Mouse (Mus musculus): ENCODE results near the gene Zfp691.

Gene Zfp691

DNA sequence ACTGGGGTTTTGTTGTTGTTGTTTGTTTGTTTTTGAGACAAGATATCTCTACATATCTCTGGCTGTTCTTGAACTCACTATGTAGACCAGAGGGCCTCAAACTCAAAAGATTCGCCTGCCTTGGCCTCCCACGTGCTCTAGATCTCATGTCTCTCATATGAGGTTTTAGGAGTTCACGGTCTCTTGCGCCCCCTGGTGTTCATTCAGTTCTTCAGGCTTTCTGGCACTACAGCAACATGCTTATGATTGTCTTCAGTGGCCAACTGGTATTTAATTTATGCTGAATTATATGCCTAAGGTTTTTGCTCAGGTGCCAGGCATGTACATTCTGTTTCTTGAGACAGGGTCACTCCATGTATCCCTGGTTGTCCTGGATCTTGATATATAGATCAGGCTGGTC, 6.3 kb downstream of the Zfp691 start:
- DNase-seq (ENCODE audit: low read depth, low spot score) = peak; percentile 84

DNA sequence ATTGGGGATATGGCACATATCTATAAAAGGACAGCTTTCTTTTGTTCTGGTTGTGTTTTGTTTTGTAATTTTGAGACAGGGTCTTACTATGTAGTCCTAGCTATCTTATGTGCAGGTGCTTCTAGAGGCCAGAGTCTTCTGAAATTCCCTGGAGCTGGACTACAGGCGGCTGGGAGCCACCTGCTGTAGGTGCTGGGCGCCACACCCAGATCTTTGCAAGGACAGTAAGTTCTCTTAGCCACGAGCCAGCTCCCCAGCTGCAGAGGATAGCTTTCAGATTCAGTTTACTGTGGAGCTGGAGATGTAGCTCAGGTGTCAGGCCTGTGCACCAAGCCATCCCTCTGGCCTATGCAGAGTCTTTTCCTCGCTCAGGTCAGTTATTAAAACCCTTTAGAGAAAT, 6.9 kb downstream of the Zfp691 start:
- no peak for DNase-seq (ENCODE audit: low read depth, low spot score)

DNA sequence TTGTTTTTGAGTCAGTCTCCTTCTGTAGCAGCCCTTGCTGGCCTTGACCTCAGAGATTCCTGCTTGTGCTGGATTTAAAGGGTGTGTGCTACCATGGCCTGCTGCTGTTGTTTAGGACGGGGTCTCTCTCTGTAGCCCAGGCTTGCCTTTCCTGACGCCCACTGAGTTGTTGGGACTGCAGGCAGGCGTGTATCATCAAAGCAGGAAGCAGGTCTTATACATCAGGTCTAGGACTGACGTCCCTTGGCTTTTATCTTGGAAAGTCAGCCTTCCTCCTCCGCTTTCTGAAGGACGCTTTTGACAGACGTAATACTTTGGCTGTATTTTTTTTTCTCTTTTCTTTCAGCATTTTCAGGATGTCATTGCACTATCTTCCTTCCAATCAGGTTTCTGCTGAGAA, 8.1 kb downstream of the Zfp691 start:
- no peak for DNase-seq (ENCODE audit: low read depth, low spot score)

DNA sequence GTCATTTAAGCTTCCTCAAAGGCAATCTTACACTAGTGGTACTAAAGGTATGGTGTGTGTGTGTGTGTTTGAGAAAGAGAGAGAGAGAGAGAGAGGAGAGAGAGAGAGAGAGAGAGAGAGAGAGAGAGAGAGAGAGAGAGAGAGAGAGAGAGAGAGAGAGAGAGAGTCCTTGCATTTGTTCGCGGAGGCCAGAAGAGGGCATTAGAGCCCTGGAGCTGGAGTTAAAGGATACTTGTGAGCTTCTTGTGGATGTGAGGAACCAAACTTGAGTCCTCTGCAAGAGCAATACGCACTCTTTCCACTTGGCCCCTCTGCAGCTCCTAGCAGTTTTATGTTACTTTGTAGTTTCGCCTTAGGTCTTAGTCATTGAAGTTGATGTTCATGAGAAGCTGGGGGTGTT, 11.0 kb downstream of the Zfp691 start:
- no peak for DNase-seq (ENCODE audit: low read depth, low spot score)

DNA sequence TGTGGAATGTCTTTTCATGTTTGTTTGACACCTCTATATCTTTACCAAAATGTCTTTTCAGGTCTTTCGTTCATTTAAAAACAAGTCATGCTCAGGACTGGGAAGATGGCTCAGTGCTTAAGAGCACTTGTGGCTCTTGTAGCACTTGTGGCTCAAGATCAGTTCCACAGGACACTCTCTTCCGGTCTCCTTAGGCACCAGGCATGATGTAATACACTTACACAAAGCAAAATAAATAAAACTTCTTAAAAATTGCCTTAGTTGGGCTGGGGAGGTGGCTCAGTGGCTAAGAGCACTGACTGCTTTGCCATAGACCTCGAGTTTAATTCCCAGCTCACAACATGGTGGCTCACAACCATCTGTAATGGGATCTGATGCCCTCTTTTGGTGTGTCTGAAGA, 12.6 kb downstream of the Zfp691 start:
- no peak for DNase-seq (ENCODE audit: low read depth, low spot score)

DNA sequence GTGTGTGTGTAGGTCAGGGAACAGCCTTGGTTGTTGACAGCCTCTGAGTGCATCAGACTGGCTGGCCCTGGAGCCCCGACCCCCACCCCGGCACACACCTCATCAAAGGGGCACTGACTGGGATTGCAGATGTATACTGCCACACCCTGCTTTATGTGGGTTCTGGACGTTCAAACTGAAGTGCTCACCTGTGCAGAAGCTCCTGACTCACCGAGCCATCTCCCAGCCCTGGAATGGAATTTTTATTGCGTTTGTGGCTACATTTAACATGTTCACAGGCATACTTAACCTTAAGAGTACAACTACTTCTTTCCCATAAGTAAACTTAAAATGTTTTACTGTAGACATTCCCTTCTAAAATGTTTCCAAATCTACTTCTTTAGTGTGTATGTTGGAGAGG, 16.1 kb downstream of the Zfp691 start:
- DNase-seq (ENCODE audit: low read depth, low spot score) = no peak

DNA sequence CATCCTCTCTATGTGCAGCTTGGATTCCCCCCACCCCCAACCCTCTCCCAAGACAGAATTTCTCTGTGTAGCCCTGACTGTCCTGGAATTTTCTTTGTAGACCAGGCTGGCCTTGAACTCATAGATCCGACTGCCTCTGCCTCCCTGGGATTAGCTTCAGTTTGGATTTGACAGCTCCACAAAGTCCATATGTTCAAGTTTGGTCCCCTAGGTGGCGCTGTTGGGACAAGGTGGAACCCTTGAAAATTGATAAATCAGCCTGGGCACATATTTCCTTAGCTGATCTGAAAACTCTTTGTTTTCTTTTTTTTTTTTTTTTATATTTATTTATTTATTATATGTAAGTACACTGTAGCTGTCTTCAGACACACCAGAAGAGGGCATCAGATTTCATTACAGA, 16.8 kb downstream of the Zfp691 start:
- DNase-seq (ENCODE audit: low read depth, low spot score) = peak; percentile 64

DNA sequence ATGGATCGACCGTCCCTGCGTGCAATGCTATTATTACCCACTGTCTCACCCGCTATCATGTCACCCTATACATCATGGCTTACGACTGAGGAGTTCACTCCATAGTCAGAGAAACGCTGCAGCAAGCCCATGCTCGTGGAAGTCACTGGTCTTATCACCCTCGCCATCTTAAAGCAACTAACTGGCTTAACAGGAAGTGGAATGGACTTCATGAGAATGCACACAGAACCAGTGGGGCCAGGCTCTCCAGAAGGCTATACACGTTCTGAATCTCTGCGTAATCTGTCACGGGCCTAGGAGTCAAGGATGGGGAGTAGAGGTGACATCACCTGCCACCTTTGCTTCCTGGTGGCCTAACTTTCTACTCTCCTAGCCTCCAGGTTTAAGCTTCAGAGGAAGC, 25.3 kb downstream of the Zfp691 start:
- no peak for DNase-seq (ENCODE audit: low read depth, low spot score)

DNA sequence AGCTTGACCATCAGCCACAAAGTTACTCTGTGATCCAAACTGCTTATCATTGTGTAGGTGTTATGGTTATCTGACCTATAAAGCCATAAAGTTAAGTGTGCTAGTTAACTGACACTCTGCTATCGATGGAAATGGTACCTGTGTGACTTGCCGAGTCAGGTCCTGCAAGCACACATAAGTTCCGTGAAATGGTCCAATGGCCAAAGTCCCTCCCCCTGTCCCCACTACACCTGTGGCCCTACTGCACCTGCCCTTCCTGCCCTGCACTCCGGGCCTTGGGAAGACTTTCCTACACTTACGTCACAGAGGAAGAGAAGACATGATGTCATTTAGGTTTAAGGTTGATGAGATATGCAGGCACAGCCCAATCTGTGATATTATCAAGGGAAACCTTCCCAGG, 26.6 kb downstream of the Zfp691 start:
- DNase-seq (ENCODE audit: low read depth, low spot score) = no peak

DNA sequence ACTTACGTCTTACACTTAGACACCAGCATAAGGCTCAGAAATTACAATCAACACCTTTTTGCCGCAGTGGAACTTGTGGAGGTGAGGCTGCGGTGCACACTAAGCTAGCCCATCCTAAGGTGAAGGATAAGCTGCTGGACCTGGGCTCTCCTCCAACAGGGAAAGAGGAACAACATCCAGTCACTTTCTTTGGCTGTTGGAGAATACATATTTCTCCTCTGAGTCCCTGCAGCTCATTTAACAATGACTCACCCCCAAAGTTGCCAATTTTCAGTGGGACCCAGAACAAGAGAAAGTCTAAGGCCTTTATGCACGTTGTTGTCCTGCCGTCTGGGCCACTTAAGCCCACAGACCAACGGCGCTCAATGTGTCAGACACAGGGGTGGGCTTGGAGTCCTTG, 27.2 kb downstream of the Zfp691 start:
- no peak for DNase-seq (ENCODE audit: low read depth, low spot score)

DNA sequence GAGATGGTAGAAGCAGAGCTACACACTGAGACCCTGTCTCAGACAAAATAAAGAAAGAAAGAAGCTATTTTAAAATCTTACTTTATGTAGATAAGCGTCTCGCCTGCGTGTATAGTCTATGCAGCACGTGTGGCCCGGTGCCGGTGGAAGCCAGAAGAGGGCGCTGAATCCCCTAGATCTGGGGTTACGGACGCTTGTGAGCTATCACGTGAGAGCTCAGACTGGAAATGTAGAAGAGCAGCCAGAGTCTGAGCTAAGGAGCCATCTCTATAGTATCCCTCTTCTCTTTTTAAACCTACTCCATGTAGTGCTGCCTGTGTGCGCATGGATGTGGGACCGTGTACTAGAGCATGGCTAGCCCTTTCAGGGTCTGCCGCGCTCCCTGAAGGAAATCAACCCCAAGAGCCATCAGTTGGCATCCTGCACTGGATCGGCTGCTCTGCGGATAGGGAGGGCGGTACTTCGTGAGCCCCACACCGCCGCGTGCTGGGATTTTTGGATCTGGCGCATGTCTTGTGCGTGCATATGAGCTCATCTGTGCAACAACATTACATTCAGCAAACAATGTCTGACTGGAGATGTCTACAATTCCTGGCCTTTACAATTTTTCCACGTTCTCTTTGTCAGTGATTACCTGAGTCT, 31.6 kb downstream of the Zfp691 start:
- peak; percentile 79 for DNase-seq (ENCODE audit: low read depth, low spot score)

DNA sequence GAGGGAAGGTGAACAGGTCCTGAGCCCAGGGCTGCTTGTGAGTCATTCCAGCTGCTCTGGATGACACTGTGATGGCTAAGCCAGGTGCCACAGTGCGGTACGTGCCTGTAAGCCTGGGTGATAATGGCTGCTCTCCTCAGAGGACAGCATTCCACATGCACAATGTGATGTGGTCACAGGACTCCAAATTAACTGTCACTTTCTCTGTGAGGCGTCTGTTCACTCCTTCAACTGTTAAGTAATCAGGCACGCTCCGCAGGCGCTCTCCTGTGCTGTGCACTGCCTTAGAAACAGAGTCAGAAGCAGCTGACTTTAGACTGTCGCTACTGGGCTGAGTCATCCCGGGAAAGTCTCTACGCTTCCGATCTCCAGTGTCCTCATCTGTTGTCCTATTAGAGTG, 32.8 kb downstream of the Zfp691 start:
- peak; percentile 23 for DNase-seq (ENCODE audit: low read depth, low spot score)

DNA sequence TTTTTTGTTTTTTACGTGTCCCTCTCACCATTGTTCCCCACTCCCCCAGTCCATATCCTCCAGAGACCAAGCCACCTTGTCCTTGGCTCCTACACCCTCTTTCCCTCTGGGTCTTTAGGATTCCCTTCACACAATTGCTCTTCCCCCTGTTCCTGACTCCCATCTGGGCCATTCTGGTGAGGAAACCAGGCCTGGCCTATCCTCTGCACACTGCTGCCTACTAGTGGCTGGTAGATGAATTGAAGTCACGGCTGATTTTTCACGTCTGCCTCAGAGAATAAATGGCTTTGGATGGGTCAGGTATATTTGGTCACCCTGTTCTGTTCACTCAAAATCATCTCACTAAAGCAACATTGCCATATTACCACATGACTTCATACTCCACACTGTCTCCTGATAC, 33.9 kb downstream of the Zfp691 start:
- DNase-seq (ENCODE audit: low read depth, low spot score) = peak; percentile 69

DNA sequence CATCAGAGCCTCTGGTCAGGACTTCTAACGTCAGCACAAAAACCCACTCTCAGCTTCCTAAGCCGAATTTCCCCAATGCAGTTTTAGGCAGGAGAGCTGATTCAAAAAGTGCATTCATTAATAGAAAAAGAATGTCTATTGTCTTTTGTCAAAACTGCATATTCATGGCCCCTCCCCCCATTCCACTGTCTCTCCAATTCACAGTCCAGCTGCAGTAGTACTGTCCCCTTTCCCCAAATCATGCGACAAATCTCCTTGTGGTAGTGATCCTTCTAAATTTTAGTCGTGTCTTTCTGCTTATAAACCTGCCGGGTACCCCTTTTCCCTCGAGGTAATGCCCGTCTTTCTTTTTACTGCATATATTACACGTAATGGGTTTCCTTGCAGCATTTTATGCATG, 35.2 kb downstream of the Zfp691 start:
- DNase-seq (ENCODE audit: low read depth, low spot score) = no peak

DNA sequence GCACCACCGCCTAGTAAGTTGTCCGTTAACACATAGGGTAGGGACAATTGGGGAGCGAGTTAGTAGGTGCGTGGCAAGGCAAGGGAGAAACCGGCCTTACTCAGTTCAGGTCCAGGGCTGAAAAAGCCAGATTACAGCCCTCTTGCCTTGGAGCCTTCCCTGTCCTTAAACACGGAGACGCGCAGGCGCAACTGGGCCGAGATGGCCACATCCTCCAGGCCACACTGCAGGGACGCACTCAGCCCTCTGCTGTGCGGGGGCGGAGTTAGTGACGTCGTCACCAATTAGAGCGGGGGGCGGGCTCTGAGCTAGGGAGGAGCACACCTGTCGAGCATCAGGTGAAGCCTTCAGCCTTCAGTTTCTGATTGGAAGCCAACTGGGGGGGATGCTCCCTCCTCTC, 35.8 kb downstream of the Zfp691 start:
- peak; percentile 72 for DNase-seq (ENCODE audit: low read depth, low spot score)

DNA sequence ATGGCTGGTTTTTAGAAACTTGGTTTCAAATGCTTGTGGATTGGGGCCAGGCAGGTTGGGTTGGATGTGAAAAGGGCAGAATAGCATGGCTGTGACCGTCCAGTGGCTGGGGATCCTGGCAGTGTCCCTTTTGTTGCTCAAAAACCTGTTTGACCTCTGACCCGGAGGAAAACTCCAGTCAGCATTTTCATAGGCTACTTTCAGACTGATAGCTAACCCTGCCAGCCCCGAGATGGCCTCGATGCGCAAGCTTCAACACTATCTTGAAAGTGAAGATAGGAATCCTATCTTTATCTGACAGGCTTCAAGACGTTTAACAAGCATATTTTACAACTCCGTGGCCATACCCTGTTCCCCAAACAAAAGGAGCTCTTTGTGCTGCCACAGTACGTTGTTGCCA, 36.7 kb downstream of the Zfp691 start:
- DNase-seq (ENCODE audit: low read depth, low spot score) = no peak

DNA sequence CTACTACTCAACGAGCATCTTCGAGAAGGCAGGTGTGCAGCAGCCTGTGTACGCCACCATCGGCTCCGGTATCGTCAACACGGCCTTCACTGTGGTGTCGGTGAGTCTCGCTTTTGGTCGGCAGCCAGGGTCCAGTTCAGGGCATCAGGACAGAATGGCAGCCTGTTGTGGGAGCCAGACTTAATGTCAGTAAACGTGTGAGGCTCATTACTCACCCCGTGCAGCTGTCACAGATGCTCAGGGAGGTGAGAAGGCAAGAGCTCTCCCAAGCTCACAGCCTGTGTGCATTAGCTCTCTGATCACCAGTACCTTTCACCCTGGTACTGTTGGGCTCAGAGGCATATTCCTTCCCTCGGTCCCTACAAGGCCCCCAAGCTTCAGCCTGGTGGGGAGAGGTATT, 40.1 kb downstream of the Zfp691 start:
- no peak for DNase-seq (ENCODE audit: low read depth, low spot score)

DNA sequence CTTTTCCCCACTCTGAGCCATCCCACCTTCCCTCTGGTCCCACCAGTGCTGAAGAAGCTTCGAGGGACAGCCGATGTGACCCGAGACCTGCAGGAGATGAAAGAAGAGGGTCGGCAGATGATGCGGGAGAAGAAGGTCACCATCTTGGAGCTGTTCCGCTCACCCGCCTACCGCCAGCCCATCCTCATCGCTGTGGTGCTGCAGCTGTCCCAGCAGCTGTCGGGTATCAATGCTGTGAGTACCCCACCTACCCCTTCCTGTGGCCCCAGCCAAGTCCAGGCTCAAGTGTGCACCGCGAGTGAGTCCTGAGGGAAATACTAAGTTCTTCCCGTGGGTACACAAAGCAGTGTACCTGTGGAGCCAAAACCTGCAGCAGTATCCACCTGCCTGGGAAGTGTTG, 40.7 kb downstream of the Zfp691 start:
- no peak for DNase-seq (ENCODE audit: low read depth, low spot score)

DNA sequence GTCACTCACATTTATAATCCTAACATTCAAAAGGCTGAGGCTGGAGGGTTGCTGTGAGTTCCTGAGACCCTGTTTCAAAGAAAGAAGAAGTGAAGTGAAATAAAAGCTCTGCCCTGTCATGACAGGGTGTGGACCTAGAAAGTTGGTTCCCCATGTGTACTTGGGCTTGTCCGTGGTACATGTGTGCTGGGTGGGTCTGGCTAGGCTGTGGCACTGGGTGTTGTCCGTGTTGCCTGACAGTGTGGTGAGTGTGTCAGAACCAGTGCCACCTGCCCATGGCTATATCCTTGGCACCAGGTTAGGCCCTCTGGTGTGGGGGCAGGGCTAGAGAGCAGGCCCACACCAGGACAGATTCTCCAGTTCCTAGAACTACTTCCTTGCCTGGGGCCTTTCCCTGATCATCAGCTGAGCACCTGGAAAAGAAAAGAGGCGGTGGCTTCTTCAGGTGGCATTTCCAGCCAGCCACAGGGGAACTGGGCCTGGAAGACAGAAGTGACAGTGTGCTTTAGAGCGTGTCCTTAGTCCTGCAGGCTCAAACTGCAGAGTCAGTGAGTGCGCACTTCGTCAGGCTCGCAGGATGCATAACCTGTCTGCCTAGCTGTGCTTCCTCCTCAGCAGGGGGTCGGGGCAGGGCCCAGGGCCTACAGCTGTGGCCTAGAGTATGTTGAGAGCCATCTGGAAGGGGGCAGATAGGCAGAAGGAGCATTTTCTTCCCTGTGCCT, 42.6 kb downstream of the Zfp691 start:
- no peak for DNase-seq (ENCODE audit: low read depth, low spot score)

DNA sequence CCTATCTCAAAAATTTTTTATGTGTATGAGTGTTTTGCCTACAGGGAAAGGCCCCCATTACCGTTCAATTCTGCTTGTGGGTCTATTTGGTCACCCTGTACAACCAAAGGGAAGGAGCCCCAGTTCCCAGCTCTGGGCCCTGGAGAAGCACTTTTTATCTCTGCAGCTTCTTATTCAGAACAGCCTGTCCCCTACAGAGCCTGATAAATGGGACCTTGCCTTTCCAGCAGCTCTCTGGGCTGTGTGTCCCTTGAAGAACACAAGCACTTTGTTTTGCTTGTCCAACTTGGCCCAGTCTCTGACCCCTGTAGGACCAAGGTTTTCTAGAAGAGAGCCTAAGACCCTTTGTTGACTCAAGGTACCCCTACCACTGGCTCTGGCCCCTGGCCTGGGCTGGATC, 44.9 kb downstream of the Zfp691 start:
- no peak for DNase-seq (ENCODE audit: low read depth, low spot score)

DNA sequence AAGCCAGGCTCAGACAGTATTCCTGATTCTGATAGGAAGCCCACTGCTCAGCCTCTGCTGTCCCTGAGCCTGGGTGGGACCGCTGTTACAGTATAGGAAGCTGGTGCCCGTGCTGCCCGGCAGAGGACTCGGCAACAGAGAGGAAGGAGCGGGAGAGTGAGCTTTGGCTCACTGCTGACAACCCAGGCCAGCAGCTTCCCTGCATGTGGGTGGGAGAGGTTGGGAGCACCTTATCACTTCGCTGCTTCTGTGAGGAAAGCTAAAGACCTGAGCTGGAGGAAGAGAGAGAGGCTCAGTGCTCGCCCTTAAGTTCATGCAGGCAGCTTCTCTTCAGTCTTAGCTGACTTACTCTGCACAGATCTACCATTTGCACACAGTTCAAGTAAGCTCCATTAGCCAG, 45.4 kb downstream of the Zfp691 start:
- DNase-seq (ENCODE audit: low read depth, low spot score) = no peak

DNA sequence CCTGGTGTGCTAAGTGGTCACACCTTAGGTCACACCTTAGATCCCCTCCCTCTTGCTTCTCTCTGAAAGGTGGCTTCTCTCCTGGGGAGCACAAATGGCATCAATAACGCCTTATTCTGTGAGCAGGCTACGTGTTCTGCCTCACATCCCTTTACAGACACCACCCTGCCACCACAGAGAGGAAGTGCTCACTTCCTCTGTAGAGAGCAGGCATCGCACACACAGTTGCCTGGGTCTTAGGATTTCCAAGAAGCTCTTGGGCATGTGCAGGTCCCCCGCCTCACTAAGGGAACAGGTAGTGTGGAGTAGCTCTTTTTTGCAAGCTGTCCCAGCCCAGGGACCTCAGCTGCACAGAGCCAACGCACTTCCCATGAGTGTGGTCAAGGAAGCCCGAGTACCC, 46.8 kb downstream of the Zfp691 start:
- no peak for DNase-seq (ENCODE audit: low read depth, low spot score)

DNA sequence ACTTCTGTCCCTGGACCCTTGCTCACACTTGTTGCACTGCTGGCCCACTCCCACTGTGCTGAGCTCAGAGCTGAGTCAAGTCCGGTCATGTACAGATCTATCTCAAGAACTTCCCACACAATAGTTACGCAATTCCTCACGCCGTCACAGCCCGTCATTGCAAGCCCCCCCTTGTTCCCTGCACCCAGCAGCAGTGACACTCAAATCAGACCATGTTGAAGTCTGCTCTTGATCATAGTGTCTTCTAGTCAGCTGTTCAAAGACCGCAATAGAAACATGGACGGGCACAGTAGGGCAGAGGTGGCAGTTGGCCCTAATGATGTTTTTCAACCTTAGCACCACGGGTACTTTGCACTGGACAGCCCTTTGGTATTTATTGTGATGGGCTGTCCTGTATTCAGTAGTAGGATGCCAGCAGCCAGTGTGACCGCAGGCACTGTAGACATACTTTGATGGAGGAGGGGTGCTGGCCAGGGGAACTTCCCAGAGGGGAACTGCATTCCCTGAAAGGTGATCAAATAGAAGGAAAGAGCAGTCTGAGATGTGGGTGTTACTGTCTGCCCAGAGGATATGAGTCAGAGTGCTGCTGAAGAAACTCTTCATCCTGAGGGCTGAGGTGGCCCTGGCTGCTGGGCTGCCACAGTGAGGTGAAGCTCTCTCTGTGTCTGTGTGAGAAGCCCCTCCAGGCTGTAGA, 48.3 kb downstream of the Zfp691 start:
- no peak for DNase-seq (ENCODE audit: low read depth, low spot score)
